Mouse (Mus musculus) frontal cortex, postnatal 25 days (tissue): ENCODE measurements around the gene Rdh5.

Source experiments
- DNase-seq, 2 experiments: peaks; one replicate each; pipeline ENCODE4 v3.0.0; 2022; ENCODE audit warnings: low spot score in 2 of 2

Gene Rdh5

GRCm38 (mm10) chr10:128929638-128930378, 7.1 kb upstream of the Rdh5 start:
- no peak for DNase-seq

GRCm38 (mm10) chr10:128928356-128928755, 5.7 kb upstream of the Rdh5 start:
- DNase-seq, result no peak

GRCm38 (mm10) chr10:128923935-128924334, 1.2 kb upstream of the Rdh5 start, which contains the start of gene Bloc1s1:
Gene Bloc1s1 (minus strand): TSS chr10:128924035.
- DNase-seq, result no peak

GRCm38 (mm10) chr10:128923013-128923691, 464 bp upstream of the Rdh5 start:
- DNase-seq, result peak; percentile 85 to 91

- DNase-seq, result no peak
Observed at GRCm38 (mm10) chr10:128921883-128922821, 536 bp downstream of the Rdh5 start.

- DNase-seq, result no peak
Observed at GRCm38 (mm10) chr10:128921251-128921650, 1.4 kb downstream of the Rdh5 start.

GRCm38 (mm10) chr10:128920736-128921161, 1.9 kb downstream of the Rdh5 start:
- DNase-seq, result no peak

GRCm38 (mm10) chr10:128919966-128920365, 2.7 kb downstream of the Rdh5 start:
- no peak for DNase-seq

GRCm38 (mm10) chr10:128919203-128919631, 3.5 kb downstream of the Rdh5 start:
- no peak for DNase-seq

- no peak for DNase-seq
Observed at GRCm38 (mm10) chr10:128918246-128918645, 4.4 kb downstream of the Rdh5 start.

- DNase-seq, result no peak
Observed at GRCm38 (mm10) chr10:128917400-128917799, 5.3 kb downstream of the Rdh5 start.

- no peak for DNase-seq
Observed at GRCm38 (mm10) chr10:128916665-128917064, 6.0 kb downstream of the Rdh5 start.

- DNase-seq, result no peak
Observed at GRCm38 (mm10) chr10:128915550-128915949, 7.1 kb downstream of the Rdh5 start.

- no peak for DNase-seq
Observed at GRCm38 (mm10) chr10:128913696-128914095, 9.0 kb downstream of the Rdh5 start.

GRCm38 (mm10) chr10:128913219-128913618, 9.5 kb downstream of the Rdh5 start:
- peak; percentile 89 to 91 for DNase-seq

- no peak for DNase-seq
Observed at GRCm38 (mm10) chr10:128912791-128913190, 9.9 kb downstream of the Rdh5 start.

- DNase-seq, result no peak
Observed at GRCm38 (mm10) chr10:128912268-128912667, 10.4 kb downstream of the Rdh5 start.

- no peak for DNase-seq
Observed at GRCm38 (mm10) chr10:128911430-128911829, 11.3 kb downstream of the Rdh5 start.

- DNase-seq, result no peak
Observed at GRCm38 (mm10) chr10:128910066-128910841, 12.4 kb downstream of the Rdh5 start.

GRCm38 (mm10) chr10:128909567-128910028, 13.1 kb downstream of the Rdh5 start:
- no peak for DNase-seq
